Mouse (Mus musculus) heart, embryonic 14.5 days (tissue): ENCODE measurements at regions not wholly inside any gene's neighbourhood (a gene's known extent, or its start where the extent isn't known, plus 50 kb on each side); places are given as distances from the start of the nearest gene placed in this dataset.
A peak's percentile ranks its signal among the peaks of the same experiment; 100 is the strongest.

Source experiments
- ATAC-seq: fragments of 200-750 bp; cut with Nextera tagmentation; 2 replicates; pipeline ENCODE4 v1.8.0; 2017; ENCODE audit warnings: low read depth, moderate TSS enrichment; ENCODE audit not compliant: insufficient number of reproducible peaks, insufficient read depth, low FRiP score
- H3K27ac ChIP-seq, 2 experiments: fragments of 200-500 bp in 1 of 2; fragments of 300-500 bp in 1 of 2; sonication (generic) in 1 of 2; replicated peaks in 1 of 2; 2 replicates each; pipeline ENCODE4 v1.5.1; 2012 to 2014; ENCODE audit warnings: low read depth in 2 of 2, low read length in 2 of 2, control low read depth in 1 of 2, mild to moderate bottlenecking in 1 of 2, mixed read lengths in 1 of 2; ENCODE audit not compliant: control insufficient read depth in 1 of 2, insufficient read depth in 1 of 2
- H3K27me3 ChIP-seq: fragments of 300-500 bp; sonication (generic); 2 replicates; pipeline ENCODE4 v1.6.1; 2014; ENCODE audit warnings: mild to moderate bottlenecking, low read length, control low read depth; ENCODE audit not compliant: control insufficient read depth, insufficient read depth
- H3K36me3 ChIP-seq: fragments of 300-500 bp; sonication (generic); 2 replicates; pipeline ENCODE4 v1.6.1; 2014; ENCODE audit warnings: mild to moderate bottlenecking, control low read depth, low read length, mixed read lengths; ENCODE audit not compliant: control insufficient read depth, insufficient read depth
- H3K4me1 ChIP-seq, 2 experiments: fragments of 200-500 bp in 1 of 2; fragments of 300-500 bp in 1 of 2; sonication (generic) in 1 of 2; 2 replicates each; pipeline ENCODE4 v1.6.1; 2012 to 2014; ENCODE audit warnings: low read length in 2 of 2, control low read depth in 1 of 2, mixed read lengths in 1 of 2; ENCODE audit not compliant: control insufficient read depth in 2 of 2, insufficient read depth in 2 of 2
- H3K4me2 ChIP-seq: fragments of 300-500 bp; sonication (generic); 2 replicates; pipeline ENCODE4 v1.6.1; 2014; ENCODE audit warnings: mild to moderate bottlenecking, low read length
- H3K4me3 ChIP-seq, 2 experiments: fragments of 200-500 bp in 1 of 2; fragments of 300-500 bp in 1 of 2; sonication (generic) in 1 of 2; 2 replicates each; pipeline ENCODE4 v1.5.1; 2012 to 2014; ENCODE audit warnings: low read length in 2 of 2, mild to moderate bottlenecking in 2 of 2, control low read depth in 1 of 2, low read depth in 1 of 2, moderate library complexity in 1 of 2; ENCODE audit not compliant: control insufficient read depth in 1 of 2, insufficient read depth in 1 of 2
- H3K9ac ChIP-seq: fragments of 300-500 bp; sonication (generic); 2 replicates; pipeline ENCODE4 v1.6.1; 2014; ENCODE audit warnings: mild to moderate bottlenecking, low read length
- H3K9me3 ChIP-seq: fragments of 300-500 bp; sonication (generic); 2 replicates; pipeline ENCODE4 v1.6.1; 2016; ENCODE audit warnings: low read length, control low read depth; ENCODE audit not compliant: control insufficient read depth
- WGBS: fragments of 180-500 bp; shearing (Covaris S2); extraction: QIAGEN DNeasy Blood & Tissue Kit; methylation state at CpG from one replicate; pipeline ENCODE4 v1.1.7; 2014; 5-methylcytosine and 5-hydroxymethylcytosine counted together

DNA sequence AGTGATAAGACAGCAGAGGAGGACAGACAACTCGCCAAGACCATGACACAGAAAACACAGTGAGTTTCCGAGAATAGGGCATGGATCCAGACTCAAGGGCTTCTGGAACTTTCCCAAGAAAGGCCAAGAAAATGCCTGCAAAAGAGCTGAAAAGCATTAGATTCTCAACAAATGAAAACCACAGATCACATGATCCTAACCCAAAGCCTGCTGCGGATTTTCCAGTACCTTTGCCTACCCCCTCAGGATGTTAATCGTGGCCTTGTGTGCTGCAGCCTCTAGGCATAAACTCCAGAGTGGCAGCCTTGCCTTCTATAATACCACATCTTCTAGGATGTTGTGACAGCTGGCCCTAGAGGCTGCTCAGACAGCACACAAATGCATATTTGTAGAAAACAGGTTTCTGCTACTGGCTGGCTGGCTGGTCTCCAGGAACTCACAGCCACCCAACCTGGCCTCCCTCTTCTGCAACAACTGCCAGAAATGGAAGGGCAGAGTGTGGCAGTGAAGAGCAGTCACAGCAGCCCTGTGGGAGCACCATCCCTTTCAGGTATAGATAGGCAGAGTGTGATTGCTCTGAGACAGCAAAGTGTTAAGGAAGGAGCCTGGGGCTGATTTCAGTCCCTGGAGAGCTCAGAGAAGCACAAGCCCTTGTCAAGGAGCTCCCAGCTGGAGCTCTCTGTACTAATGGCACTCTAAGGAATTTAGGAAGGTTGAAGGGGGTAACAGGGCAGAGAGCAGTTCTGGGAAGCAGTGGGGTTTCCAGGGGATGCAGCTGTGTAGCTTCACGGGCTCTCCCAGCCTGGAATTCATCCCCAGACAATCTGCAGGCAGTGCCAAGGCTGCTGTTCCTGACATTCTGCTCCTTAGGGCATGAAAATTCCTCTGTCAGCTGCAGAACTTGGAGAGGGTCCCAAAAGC lies 213.7 kb upstream of the B3gat1 start:
- H3K36me3 ChIP-seq = no peaks in the 10 kb centered on the region

DNA sequence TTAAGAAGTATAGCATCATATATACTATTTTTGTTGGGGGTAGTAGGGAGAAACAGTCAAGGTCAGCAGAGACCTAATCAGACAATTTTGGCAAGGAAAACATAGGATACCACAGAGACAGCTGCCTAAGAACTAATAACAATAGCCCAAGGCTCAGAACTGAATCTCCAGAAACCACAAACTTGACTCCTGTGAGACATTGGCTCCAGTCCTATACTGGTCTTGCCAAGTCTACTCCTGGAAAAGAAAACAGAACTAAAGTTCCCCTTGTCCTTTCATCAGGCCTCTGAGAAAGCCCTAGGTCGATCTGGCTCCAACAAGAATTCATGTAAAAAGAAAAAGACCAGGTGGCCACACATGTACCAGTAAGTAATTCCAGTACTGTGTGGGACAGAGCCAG lies 209.4 kb upstream of the B3gat1 start:
- ATAC-seq = no peak
- Histone ChIP-seq H3K27me3 (no peaks in the 10 kb centered on the region), H3K4me2 (no peak overlapping the region), H3K27ac (no peak overlapping the region), H3K9me3 (no peaks in the 10 kb centered on the region), H3K36me3 (no peaks in the 10 kb centered on the region), H3K4me3 (no peak overlapping the region), H3K9ac (no peak overlapping the region), H3K4me1 (peaks cover 4 to 8% of the 10 kb centered on the region in 2 experiments; a peak in 2 of 4 replicates)
- WGBS = 42% methylated on average over 1 of the region's 1 CpGs

More for the DNA sequence above, 213.7 kb upstream of the B3gat1 start:
- ATAC-seq = no peak
- peaks cover 4 to 8% of the 10 kb centered on the region in 2 experiments; a peak in 2 of 4 replicates for H3K4me1 ChIP-seq
- 30% methylated on average over 5 of the region's 5 CpGs for WGBS
- no peak overlapping the region for H3K9ac ChIP-seq
- no peaks in the 10 kb centered on the region for H3K27me3 ChIP-seq
- no peak overlapping the region for H3K4me2 ChIP-seq
- no peaks in the 10 kb centered on the region for H3K9me3 ChIP-seq
- no peak overlapping the region for H3K4me3 ChIP-seq
- H3K27ac ChIP-seq = peak overlapping the region in 1 of 2 experiments; percentile 56; a peak in 1 of 4 replicates

DNA sequence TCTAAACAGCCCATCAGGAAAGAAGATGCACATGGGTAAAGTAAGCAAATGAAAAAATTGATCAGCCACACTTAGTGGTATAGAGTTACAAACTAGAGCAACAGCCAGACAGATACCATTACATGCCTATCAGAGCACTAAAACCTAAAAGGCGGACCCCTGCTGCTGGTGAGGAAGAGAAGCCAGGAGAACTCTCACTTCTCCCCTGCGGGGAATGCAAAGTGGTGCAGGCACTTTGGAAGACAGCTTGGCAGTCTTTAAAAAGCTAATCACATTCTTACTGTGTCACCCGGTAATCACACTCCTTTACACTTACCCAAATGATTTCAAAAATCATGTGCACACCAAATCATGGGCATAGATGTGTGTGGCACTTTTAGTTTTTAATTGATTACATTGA lies 204.8 kb upstream of the B3gat1 start:
- no peak for ATAC-seq
- Histone ChIP-seq H3K9ac (no peak overlapping the region), H3K4me2 (no peak overlapping the region), H3K27me3 (no peaks in the 10 kb centered on the region), H3K4me1 (no peaks in the 10 kb centered on the region), H3K36me3 (no peaks in the 10 kb centered on the region), H3K4me3 (no peak overlapping the region), H3K9me3 (no peaks in the 10 kb centered on the region), H3K27ac (no peak overlapping the region)
- 7% methylated on average over 3 of the region's 3 CpGs for WGBS

DNA sequence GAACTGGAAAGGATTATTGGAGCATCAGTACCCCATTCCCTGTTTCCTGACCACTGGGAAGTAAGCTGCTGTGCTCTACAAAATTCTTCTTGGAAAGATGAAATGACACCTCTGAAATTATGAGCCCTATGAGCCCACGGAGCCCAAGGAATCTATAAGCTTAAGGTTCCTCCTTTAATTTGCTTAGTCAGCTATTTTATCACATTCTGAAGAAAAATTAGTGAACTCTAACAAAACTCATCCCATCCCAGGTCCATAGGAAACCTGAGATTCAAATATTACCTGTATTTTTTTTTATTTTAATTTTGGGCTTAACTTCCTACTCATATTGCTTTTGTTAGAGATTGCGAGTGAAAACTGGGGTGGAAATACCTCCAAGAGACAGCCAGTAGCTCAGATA lies 194.5 kb upstream of the B3gat1 start:
- no peaks in the 10 kb centered on the region for H3K4me1 ChIP-seq
- 77% methylated on average over 2 of the region's 2 CpGs for WGBS
- no peak for ATAC-seq
- no peak overlapping the region for H3K9ac ChIP-seq
- no peak overlapping the region for H3K4me2 ChIP-seq
- no peaks in the 10 kb centered on the region for H3K9me3 ChIP-seq
- no peaks in the 10 kb centered on the region for H3K27me3 ChIP-seq
- no peak overlapping the region for H3K27ac ChIP-seq
- no peak overlapping the region for H3K4me3 ChIP-seq
- H3K36me3 ChIP-seq = no peaks in the 10 kb centered on the region

DNA sequence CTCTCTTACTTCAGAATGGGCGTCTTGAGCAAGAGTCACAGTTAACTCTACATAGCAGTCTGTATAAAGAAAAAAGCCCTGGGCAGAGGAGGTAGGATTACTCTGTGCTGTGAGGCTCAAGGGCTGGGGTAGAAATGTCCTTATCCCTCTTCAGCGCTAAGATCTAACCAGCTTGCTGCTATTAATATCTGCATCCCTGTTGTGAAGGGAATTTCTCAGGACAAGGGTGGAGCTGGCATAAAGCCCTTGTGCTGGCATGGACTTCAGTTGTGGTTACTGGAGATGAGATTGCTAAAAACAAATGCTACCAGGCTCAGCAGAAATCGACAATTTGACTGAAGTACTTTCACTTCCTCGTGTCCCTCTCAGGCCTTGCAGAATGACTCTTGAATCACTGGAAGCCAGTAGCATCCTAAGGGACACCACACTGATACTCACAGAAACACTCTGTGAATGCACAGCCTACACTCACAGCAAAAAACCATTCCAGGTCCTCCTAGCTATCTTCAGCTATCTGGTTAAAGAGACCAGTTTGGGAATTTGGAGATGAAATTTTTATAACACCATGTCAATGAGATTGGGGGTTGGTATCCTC lies 185.1 kb upstream of the B3gat1 start:
- Histone ChIP-seq H3K4me1 (peaks cover 0 to 2% of the 10 kb centered on the region in 2 experiments; a peak in 1 of 4 replicates), H3K4me2 (peak overlapping the region; percentile 28; the same call in 1 of the 2 replicates), H3K27ac (peak overlapping the region in 1 of 2 experiments; percentile 28; a peak in 1 of 4 replicates), H3K9me3 (no peaks in the 10 kb centered on the region), H3K27me3 (no peaks in the 10 kb centered on the region), H3K4me3 (no peak overlapping the region), H3K36me3 (no peaks in the 10 kb centered on the region), H3K9ac (no peak overlapping the region)
- 28% methylated on average over 4 of the region's 4 CpGs for WGBS
- ATAC-seq = no peak

DNA sequence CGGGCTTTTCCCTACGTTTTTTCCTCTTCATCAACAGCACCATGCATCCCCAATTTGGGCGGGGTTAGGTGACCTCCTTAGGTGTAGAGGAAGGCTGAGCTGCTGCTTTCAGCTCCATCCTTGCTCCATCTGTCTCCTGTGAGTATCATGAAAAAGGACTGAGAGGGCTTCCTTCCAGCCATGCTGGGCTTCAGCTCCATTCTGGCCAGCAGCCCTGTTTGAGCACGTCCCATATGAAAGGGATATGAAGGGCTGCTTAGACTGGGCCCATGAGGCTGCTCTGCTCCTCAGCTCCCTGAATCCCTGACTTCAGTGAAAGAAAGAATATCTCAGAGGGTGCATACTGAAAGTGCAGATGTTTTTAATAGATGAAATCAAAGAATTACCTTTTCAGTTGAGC lies 184.4 kb upstream of the B3gat1 start:
- Histone ChIP-seq H3K27ac (no peak overlapping the region), H3K4me2 (no peak overlapping the region), H3K4me1 (peaks cover 0 to 2% of the 10 kb centered on the region in 2 experiments; a peak in 1 of 4 replicates), H3K36me3 (no peaks in the 10 kb centered on the region), H3K9ac (no peak overlapping the region), H3K9me3 (no peaks in the 10 kb centered on the region), H3K4me3 (no peak overlapping the region), H3K27me3 (no peaks in the 10 kb centered on the region)
- ATAC-seq = no peak
- WGBS = 70% methylated on average over 4 of the region's 4 CpGs

DNA sequence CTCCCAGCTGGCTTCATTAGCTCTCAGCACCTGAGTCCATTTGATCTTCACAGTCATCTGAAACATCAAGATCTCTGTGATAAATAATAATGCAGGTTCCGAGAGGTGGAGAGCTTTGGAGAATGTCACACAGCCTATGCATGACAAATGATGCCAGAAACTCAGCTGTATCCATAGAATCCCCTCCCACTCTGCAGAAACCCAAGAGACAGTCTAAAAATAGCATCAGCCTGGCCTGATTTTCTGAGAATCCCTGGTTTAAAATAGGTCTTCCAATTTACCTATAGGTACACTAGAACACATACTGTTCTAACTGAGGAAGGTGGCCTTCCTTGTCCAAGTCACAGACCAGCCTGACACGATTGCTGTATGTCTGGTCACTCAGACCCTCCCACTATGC lies 184.0 kb upstream of the B3gat1 start:
- WGBS = 44% methylated on average over 2 of the region's 2 CpGs
- H3K4me1 ChIP-seq = peaks cover 0 to 2% of the 10 kb centered on the region in 2 experiments; a peak in 1 of 4 replicates
- H3K4me3 ChIP-seq = no peak overlapping the region
- H3K36me3 ChIP-seq = no peaks in the 10 kb centered on the region
- ATAC-seq = no peak
- no peaks in the 10 kb centered on the region for H3K27me3 ChIP-seq
- no peak overlapping the region for H3K27ac ChIP-seq
- no peaks in the 10 kb centered on the region for H3K9me3 ChIP-seq
- H3K9ac ChIP-seq = no peak overlapping the region
- H3K4me2 ChIP-seq = no peak overlapping the region
